Mouse (Mus musculus) G1E-ER4 (cell line): Measurements from ENCODE around the gene Grk3. TPM values are rescaled to one million over a fixed set of nuclear protein-coding genes. Genes with fewer than 3 reads are reported as not detected.

Experiments
- GATA1 ChIP-seq: IDR thresholded peaks from one replicate; pipeline ENCODE4 v1.8.0; 2012; ENCODE audit warnings: low read length, inconsistent platforms
- polyA plus RNA-seq: library from polyadenylated mRNA; stranded (reverse); fragments of >175 nt; gene quantifications from 2 replicates; pipeline ENCODE4 v1.2.3, GENCODE M21; 2012

Grk3 gene
- polyA plus RNA-seq, 1 experiment: not detected

DNA sequence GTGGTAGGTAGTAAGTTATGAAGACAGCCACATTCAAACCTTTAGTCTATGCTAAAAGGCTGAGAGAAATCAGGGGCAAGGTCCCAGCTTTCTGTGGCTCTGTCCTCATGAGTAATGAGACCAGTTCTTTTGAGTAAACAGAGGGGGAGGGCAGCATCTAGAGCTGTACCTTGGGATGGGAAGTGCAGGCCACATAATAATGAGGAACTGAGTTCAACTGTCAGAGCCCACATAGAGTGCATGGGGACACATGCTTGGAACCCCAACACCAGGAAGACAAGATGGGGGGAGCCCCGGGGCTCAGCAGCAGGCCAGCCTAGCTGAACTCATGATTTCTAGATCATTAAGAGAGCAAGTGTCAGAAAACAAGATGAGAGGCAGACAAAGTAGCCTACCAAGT, 1.4 kb upstream of the Grk3 start:
- no peak for TF ChIP-seq GATA1

DNA sequence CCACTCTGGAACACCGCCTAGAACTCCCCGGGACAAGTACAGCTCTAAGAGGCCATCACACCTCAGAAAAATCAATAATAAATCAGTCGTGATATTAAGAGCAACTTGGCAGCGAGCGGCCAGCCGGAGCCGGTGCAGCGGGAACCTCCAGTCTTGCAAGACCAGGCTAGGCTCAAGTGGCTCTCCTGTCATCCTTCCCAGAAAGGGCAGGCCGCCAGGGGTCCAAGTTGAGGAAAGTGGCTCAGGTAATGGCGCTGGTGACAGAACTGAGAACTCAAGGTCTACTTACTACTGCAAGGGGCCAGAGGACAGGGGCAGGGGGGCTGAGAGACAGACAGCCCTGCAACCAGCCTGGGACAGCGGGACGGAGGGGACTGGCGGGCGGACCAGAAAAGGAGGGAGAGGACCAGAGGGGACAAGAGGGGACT, 769 bp downstream of the Grk3 start:
- no peak for TF ChIP-seq GATA1

DNA sequence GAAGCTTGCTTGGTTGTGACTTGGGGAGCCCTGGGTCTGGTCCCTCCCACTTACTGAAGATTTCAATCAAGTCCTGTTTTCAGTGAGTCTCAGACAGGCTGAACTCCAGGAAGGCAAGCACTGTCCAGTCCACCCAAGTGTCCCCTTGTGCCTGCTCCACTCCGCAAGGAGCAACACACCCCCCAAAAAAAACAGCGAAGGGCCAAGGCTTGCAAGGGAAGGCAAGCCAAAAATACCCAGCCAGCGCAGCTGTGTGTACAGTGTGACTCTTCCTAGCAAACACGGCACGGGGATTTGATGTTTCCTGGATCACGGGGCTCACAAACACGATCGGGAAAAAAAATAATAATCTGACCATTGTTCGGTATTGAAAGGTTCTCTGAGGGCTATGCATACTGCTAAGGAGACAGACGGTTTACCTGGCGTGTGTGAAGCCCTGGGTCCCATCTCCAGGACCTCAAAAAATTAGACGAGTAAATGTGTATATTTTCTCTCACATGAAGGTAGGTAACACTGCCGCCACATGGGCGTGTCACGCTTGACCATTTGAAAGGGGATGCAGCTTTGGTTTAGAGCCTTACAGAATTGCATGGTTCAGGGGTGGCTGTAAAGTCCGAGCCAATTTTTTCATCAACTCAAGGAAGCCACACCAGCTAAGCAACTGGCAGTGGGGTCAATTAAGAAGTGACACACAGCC, 1.3 kb downstream of the Grk3 start:
- TF ChIP-seq GATA1: no peak

DNA sequence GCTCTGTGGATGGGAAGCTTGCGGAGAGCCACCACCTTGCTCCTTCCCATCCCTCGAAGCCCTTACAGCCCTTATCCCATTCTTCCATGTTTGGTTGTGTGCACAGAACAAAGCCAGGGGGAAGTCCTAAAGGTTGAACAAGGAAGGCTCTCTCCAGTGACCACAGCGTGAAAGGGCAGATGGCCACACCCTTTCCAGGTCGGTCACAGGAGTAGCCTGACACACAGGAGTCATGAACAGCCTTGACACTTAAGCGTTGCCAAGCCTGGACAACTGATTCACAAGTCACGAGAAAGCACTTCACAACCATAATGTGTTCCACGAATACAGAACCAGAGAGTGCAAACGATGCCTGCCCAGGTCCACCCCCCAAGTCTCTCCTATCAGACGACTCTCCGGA, 3.7 kb downstream of the Grk3 start:
- TF ChIP-seq GATA1: no peak

DNA sequence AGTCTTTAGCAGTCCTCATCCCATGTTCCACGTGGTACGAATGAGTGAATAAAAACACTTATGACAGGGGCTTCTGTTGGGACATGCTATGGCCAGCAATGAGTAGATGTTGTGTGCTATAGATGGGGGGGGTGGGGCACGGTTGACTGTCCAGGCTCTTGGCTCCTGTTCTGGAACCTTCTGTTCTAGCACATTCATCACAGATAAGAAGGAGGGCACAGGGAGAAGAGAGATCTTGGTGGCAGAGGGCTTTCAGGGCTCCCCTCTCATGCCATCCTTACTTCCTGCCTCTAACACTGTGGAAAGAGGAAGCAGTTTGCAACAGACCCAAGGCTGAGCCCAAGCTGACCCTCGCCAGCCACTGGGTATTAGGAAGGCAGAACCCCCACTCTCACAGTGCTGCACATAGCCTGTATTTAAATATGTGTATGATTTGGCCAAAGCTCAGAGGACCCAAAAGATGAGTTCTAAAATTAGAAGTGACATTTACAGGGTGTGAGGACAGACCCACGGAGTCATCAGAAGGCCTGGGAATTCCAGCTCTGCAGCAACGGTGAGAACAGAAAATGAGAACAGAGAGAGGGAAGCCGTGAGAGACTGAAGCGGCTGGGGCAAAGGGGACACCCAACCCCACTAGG, 6.3 kb downstream of the Grk3 start:
- no peak for TF ChIP-seq GATA1

DNA sequence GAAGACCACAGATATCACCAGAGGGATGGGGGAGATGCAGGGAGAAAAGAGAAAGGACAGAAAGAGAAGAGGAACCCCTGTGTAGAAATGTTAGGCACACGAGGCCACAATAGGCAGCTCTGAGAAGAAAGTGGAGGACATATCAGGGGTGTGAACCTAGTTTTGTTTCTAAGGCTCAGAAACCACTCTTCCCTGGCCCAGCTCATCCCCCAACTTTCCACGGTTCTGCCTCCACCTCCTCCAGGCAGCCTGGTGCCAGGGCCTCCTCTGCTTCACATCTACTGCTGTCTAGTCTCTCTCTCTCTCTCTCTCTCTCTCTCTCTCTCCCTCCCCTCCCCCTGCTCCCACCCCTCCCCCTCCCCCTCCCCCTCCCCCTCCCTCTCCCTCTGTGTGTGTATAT, 7.1 kb downstream of the Grk3 start:
- TF ChIP-seq GATA1: no peak

DNA sequence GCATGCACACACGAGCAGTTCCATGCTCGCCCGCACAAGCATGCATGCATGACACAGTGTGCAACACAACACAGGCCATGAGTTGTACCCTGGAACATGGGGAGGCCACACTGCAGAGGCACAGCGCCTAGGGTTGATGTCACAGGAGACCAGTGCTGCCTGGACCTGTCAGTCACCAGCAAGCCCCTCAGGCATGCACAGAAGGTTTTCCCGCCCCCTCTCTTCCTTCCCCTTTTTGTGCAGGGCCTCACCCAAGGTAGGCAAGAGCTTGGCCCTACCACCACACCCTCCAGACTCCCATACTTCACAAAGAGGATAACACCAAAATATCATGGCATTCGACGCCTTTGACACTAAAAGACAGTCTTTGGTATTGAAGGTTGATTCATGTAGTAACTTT, 8.6 kb downstream of the Grk3 start:
- no peak for TF ChIP-seq GATA1

DNA sequence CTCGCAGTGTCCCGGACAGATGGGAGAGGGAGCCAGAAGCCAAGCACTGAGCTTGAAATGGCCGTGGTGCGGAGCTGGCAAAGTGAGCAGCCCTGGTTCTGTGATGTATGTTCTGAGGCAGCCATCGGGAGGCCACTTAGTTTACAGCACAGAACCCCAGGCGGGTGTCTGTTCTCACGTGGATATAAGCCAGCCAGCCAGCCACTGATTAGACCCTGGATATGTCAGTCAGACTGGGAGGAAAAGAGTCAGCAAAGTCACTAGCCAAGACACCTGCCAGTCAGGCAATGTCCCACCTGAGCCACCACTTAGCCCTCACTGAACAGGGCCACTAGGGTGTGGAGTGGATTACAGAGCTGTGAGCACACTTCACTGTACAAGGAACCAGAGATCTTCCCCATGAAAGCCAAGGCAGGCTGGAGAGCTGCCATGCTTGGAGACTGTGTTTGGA, 9.6 kb downstream of the Grk3 start:
- TF ChIP-seq GATA1: no peak

DNA sequence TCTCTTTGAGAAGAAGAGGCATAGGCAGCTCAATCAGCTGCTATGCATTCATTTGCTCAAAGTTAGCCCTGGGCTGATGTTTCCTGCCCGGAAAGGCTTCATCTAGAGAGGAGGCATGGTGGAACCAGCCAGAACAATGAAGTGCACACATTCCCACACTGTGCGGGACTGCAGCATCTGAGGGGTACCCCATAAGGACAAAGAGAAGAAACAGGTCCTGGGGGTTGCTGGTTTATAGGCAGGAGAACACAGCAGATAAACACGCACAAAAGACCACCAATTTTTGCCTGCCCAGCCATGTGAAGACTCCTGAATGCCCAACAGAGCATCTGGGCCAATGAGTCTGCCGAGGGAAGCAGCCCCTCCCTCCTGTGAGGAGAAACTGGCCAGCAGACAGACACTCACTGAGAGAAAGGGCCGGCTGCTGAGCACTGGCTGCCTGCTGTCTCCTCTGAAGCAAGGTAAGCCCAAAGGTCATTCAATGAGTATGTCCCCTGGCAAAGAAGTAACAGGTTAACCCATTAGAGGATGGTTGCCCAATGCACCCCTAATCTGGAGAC, 12.7 kb downstream of the Grk3 start:
- TF ChIP-seq GATA1: no peak

DNA sequence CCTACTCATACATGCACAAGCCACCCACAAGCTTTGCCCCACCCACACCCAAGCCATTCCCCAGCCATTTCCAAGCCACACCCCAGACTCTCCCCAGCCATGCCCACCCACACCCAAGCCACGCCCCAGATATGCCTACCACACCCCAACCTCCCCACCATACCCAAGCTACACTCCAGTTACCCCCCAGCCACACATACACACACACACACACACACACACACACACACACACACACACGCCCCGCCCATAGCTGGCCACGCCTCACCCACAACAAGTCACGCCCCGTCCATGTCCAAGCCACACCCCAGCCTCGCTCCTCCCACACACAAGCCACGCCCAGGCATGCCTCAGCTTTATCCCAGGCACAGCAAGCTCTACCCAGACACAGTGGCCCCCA, 16.4 kb downstream of the Grk3 start:
- TF ChIP-seq GATA1: no peak

DNA sequence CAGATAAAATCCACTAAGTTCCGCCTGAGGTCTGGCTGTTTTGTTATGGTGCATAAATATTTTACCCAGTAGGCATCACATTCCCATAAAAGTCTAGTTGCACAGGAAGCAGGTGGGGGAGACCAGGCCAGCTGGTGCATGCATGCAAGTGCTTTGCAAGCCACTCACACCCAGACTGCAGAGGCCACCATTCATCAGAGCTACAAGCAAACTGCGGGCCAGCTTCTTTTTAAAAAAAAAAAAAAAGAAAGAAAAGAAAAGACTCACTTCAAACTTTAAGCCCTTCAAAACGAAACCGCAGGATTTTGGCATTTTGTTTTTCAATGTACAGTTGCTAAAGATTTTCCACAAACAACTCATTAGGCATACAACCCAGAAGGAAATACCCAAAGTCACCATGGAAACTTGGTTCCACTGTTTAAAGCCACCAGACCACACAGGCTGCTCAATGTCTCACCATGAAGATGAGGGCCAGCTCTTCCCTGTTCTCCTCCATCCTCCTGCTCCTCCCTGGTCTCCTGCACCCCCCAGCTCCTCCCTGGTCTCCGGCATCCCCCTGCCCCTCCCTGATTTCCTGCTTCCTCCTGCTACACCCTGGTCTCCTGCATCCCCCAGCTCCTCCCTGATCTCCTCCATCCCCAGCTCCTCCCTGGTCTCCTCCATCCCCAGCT, 17.9 kb downstream of the Grk3 start:
- TF ChIP-seq GATA1: no peak

DNA sequence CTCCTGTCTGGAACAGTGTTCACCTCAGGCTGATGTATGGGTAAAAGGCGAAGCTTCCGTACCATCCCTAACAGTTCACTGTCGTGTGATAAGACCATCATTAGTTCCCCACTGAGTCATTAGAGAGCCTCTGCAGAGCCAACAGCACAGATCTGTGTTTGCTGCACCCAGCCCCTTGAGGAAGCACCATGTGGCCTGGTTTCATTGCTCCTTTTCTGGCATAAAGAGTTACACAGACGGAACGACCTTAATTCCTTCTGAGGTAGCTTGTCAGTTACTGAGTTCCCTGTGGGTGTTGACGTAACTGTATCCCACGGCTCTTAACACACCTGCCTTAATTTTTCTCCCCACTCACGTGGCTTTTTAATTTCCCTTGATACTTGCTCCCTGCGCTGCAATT, 24.3 kb downstream of the Grk3 start:
- no peak for TF ChIP-seq GATA1

DNA sequence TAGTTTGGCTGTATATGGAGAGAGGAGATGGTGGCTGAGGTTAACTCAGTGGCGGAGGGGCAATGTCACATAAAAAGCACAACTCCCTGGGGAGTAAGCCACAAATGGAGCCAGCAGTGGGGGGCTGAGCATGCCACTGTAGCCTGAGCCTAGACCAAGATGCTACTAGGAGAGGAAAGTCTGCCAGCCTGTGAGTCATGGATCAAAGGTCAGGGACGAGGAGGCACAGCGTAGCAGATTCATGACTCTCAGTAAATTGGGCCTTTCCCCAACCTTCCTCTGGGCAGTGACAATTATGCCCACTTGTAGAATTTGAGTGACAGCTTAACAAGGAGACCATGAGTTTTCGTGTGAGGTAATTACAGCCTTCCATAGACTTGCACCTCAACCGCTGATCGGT, 33.7 kb downstream of the Grk3 start:
- no peak for TF ChIP-seq GATA1

DNA sequence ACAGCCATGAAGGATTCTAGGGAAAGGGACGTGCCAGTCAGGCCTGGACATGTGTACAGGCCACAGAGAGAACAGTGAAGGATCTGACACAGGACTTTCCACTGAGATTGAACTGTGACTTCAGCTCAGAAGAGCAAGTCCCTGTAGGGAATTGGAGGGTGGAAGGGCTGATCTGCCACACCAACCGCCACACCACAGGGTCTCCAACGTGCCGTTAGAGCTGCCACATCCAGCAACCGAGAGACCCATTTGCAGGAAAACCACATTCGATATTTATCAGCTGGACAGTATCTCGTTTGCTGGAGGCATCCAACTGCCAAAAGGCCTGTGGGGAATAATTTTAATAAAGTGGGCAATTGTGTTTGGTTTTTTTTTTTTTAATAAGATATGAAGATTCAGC, 35.9 kb downstream of the Grk3 start:
- no peak for TF ChIP-seq GATA1

DNA sequence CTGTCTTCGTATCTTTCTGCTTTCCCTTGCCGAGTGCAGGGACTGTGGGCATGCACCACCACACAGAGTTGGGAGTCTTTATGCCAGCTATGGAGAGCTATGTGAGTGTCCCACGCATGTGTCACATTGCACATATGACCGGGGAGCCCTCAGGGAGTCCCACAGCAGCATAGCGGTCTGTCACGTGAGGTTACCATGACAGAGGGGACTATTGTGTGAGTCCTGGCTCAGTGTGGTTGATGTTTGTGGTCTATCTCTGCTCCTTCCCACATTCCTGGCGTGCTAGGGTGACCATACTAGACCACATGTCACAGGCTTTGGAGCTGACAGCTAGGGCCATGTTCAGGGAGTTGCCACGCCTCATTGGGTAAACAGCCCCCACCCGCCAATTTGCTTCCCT, 36.4 kb downstream of the Grk3 start:
- no peak for TF ChIP-seq GATA1

DNA sequence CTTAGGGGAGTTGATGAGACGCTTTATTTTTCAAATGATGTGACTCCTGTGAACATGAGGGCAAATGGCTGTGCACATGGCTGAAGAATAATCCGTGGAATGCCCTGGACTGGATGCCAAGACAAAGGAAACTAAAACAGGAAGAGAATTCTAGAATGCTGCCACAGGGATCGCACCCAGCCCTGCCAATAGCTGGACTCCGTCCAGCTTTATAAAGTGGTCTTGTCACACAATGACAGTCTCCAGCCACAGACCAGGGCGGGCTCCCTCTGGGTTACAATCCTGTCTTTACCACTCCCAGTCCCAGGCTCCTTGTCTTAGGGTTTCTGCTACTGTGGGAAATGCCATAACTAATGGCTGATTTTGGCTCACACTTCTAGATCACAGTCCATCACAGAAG, 38.5 kb downstream of the Grk3 start:
- no peak for TF ChIP-seq GATA1
